Mouse (Mus musculus): ENCODE data around the gene Lin54.

The Lin54 gene

DNA sequence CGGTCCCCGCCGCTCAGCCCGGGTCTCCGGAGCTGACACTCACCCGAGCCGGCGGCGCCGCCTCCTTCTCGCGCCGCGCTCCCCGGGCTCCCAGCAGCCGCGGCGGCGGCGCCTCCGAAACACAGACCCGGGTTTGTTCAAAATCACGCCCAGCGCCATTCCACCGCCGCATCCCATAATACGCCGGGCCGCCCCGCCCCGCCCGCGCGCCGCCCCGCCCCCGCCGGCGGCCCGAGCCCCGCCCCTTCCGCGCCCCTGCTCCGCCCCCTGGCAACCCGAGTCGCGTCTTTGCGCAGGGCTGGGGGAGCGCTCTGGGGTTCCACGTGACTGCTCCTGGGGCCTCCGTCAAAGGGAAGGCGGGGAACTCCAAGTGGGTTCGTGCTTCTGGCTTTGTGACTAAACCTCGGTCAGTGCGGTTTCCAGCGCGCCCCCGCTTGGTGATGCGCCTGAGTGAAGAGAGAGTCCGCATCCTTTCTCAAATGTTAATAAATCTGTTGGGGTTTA lies at the start of gene Lin54:
Lin54 (minus strand) TSS at position 182 of the 504 bp plus-strand sequence.
- DNase-seq (ENCODE audit: extremely low read depth, low read depth): peak; percentile 78

- no peak for DNase-seq (ENCODE audit: extremely low read depth, low read depth)
These were observed 49.7 kb upstream of the Lin54 start for GRCm38 (mm10) chr5:100550151-100550550.

- DNase-seq (ENCODE audit: extremely low read depth, low read depth): no peak
These were observed 48.9 kb upstream of the Lin54 start for GRCm38 (mm10) chr5:100549311-100549710.

DNA sequence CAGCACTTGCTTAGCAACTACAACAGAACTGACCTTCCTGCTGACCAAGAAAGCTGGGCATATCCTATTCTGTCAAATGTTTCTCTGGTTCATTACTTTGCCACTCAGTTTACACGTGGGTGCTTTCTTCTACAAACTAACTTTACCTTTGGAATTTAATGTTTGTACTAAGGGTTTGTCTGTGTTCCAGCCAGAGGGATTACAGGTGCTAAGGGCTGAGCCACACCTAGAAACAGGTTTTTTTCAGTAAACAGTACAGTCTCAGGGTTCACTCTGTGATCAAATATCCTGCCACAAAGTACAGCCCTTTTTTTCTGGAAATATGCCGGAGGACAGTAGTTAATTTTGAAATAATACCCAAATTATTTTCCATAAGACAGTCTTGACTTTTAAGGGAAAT lies 47.8 kb upstream of the Lin54 start:
- DNase-seq (ENCODE audit: extremely low read depth, low read depth): no peak

DNA sequence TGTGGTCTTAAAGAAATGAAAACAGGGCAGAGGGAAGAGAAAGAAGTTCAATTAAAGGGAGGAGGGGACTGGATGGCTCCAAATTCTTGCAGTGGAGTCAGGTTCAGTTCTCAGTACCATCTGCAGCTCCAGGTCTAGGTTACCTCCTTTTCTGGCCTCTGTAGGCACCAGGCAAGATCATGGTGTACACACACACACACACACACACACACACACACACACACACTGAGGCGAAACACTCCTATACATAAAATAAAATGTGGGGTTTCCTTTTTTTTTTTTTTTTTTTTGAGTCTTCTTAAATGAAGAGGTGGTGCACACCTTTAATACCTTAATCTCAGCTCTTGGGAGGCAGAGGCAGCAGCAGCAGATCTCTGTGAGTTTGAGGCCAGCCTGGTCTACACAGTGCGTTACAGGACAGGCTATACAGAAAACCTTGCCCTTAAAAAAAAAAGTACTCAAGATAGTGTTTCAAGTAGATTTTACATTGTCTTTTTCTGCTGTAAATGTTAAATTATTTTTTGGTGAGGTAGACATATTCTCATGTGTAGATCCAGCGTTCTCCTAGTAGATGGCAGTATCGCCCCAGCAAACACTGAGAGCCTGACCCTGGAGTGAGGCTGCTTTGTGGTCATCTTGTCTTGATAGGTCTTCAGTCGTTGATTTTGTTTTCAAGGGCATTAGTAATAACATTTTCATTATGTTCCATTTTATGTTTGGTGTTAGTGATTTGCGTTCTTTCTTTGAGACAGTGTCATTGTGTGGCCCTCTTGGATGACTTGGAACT lies 46.0 kb upstream of the Lin54 start:
- DNase-seq (ENCODE audit: extremely low read depth, low read depth): no peak

GRCm38 (mm10) chr5:100536638-100537037 lies 36.2 kb upstream of the Lin54 start:
- DNase-seq (ENCODE audit: extremely low read depth, low read depth): no peak

DNA sequence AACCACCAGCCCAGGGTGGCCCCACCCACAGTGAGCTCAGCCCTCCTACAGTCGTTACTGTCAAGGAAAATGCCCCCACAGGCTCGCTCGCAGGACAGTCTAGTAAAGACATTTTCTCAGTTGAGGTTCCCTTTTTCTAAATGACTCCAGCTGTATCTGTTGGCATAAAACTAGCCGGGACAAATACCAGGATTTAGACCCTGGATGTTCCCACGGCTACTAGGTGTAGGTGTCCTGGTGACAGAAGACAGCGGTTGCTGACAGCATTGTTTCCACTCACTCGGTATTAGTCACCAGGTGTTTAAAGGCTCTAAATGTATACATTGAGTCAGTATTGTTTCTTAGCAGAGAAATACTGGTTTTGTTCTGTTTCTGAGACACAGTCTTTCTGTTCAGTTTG lies 35.4 kb upstream of the Lin54 start:
- DNase-seq (ENCODE audit: extremely low read depth, low read depth): no peak

DNA sequence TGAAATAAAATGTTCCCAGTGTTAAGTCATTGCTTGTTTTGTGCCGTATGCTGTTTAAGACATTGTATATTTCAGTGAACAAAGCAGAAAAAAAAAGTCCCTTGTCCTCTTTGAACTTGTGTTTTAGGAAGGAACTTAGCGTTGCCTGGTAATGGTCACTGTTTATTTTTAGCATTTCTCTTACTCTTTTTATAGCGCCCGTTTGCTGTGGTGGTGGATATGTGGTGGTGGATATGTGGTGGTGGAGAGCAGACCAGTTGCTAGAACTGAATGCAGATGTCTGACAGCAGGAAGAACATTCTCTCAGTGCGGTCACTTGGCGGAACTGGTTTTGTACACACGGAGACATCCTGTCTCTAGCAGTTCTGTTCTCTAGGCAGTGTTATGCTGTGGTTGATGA lies 25.7 kb upstream of the Lin54 start:
- DNase-seq (ENCODE audit: extremely low read depth, low read depth): no peak

- no peak for DNase-seq (ENCODE audit: extremely low read depth, low read depth)
These were observed 25.2 kb upstream of the Lin54 start for GRCm38 (mm10) chr5:100525620-100526019.

GRCm38 (mm10) chr5:100524921-100525320 lies 24.5 kb upstream of the Lin54 start:
- no peak for DNase-seq (ENCODE audit: extremely low read depth, low read depth)

- no peak for DNase-seq (ENCODE audit: extremely low read depth, low read depth)
These were observed 22.9 kb upstream of the Lin54 start for GRCm38 (mm10) chr5:100523331-100523730.

DNA sequence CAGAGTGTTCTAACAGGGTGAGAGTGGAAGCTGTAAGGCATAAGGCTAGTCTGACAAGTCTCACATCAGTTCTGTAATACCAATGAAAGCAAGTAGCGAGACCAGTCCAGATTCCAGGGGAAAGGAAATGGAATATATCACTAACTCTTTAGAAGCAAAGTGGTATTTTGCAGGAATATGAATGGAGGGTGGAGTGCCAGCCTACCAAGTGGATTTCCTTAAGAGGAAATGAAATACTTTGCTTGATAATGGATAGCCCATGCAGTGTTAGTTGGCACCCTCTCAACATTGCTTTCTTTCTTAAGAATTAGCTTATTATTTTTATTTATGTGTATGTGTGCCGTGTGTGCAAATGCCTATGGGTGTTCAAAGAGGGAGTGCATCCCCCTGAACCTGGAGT lies 19.8 kb upstream of the Lin54 start:
- no peak for DNase-seq (ENCODE audit: extremely low read depth, low read depth)

DNA sequence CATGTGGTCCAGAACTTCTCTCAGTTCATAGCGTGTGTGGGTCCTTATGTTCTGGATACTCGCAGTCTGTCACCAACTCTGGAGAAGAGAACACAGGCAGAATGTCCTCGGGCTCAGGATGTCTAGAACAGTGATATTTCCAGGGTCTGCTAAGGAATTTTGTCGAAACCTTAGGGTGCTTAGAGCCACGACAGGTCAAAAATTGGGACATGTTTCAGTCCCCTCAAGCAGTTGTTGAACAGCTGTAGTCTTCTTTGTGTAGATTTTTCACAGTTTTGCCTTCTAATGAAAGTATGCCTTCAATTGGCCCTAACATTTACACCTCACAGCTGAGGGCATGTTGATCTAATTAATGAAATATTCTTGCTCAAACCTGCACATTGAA lies 18.6 kb upstream of the Lin54 start:
- no peak for DNase-seq (ENCODE audit: extremely low read depth, low read depth)

DNA sequence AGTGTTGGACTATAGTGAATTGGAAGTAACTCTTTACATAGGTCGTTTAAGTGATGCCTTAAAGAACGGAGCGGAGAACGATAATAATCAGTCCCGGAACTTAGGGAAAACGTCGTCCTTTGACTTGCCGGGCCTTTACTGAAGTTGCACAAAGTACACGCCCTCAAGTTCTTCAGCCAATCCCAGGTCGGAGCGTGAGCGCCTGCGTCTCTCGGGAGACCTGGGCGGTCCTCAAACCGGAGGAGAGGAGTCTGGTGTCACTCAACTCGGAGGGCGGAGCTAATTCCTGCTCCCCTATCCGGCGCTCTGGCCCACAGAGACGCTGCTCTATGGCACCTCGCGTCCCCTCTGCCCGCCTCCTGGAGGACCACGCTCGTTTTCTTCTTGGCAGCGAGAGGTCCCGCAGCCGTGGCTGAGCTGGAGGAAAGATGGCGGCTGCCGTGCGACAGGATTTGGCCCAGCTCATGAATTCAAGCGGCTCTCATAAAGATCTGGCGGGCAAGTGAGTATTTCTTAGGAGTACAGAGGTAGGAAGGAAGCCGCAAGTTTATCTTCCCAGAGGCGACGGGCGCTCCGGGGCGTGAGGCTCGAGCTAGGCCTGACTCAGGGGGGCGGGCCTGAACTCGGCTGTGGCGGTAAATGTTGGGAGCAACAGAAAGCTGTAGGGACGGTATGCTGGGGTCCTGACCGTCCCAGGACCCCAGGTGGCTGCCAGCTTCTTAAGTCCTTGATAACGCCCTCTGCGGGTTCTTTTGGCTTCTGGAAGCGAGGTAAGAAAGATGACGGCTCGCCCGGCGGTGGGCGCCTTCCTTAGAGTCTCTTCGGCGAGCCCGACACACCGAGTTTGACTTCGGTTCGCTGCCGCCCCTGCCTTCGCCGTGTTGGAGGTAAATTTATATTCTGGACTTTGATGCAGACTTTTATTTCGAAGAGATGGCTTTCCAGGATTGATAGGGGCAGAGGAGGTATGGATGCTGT lies 17.9 kb upstream of the Lin54 start, which contains the start of gene Cops4:
Cops4 (plus strand) TSS at position 261 of the 978 bp plus-strand sequence.
- peak; percentile 99 for DNase-seq (ENCODE audit: extremely low read depth, low read depth)

DNA sequence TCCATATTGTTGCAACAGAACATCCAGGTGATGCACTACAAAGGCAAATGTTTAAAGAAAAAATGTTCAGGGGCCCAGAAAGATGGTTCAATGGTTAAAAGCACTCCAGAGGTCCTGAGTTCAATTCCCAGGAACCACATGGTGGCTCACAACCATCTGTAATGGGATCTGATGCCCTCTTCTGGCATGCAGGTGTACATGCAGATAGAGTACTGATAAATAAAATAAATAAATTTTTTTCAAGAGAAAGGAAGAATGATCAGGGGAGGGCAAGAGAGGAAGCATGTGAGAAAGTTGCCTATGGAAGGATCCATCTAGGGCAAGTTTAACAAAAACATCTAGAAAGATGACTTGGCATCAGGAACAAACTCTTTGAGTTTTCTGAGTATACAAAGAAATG lies 12.1 kb upstream of the Lin54 start:
- DNase-seq (ENCODE audit: extremely low read depth, low read depth): no peak

DNA sequence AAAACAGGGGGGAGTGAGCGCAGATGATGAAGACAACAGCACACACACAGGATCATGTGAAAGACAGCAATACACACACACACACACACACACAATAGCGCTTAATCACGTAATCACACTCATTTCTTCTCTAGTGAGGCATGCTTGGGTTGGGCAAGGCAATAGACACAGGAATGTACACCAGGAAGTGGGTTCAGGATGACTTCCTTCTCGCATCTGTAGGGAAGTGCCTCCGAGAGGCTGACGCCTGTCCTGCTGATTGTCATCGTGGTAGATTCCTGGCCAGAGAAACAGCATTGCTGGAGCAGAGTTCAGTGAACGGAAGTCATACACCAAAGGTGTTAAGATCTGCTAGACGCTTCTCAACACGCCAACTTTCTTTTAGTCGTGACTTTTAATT lies 8.8 kb upstream of the Lin54 start:
- no peak for DNase-seq (ENCODE audit: extremely low read depth, low read depth)

GRCm38 (mm10) chr5:100501267-100501666 lies 828 bp upstream of the Lin54 start:
- no peak for DNase-seq (ENCODE audit: extremely low read depth, low read depth)

- no peak for DNase-seq (ENCODE audit: extremely low read depth, low read depth)
These were observed 571 bp downstream of the Lin54 start for GRCm38 (mm10) chr5:100499831-100500304.

DNA sequence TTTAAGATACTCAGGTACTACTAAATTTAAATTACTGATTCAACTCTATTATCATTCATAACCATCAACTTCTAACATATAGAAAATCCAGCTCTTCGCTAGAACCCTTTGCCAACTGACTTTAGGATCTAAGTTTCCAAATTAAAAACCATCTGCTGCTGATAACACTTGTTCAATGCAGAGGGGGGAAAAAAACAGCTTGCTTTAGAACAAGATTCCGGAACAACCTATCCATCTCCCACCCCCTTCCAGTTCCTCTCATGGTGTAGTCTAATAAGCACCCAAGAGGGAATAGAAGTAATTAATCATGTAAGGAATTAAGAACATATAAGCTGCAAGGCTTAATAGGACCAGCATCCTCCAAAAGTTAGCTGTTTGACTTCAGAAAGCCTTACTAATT lies 1.2 kb downstream of the Lin54 start:
- DNase-seq (ENCODE audit: extremely low read depth, low read depth): no peak

- DNase-seq (ENCODE audit: extremely low read depth, low read depth): no peak
These were observed 1.8 kb downstream of the Lin54 start for GRCm38 (mm10) chr5:100498436-100499180.

GRCm38 (mm10) chr5:100491704-100492103 lies 8.7 kb downstream of the Lin54 start:
- no peak for DNase-seq (ENCODE audit: extremely low read depth, low read depth)
